Mouse (Mus musculus) R1 (cell line): ENCODE results near the gene Mad2l1bp.

Source experiments
- DNase-seq: peaks from one replicate; pipeline ENCODE4 v3.0.0-alpha.2; 2018; ENCODE audit warnings: low read depth, low spot score

Gene Mad2l1bp

GRCm38 (mm10) chr17:46152847-46153782, at the start of gene Mad2l1bp:
TSS of gene Mad2l1bp (minus strand) at chr17:46153553.
- DNase-seq = peak; percentile 97

DNA sequence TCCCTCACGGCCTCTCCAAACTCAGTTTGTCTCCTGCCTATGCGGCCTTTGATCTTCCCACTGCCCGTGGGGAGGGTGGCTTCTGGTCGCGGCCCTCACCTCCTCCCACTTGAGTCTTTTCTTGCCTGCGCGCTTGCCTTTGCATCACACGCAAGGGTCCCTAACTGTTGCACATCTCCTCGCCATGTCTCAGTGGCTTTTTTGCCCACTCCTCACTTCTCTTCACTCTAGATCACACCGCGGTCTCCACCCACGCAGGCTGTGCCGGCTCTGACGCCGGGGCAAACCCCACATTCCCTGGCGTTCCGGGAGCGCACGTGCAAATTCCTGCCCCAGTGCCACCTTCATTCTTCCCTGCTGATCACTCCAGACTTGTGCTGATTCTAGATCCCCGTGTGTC, 49.7 kb upstream of the Mad2l1bp start:
- peak; percentile 63 for DNase-seq

DNA sequence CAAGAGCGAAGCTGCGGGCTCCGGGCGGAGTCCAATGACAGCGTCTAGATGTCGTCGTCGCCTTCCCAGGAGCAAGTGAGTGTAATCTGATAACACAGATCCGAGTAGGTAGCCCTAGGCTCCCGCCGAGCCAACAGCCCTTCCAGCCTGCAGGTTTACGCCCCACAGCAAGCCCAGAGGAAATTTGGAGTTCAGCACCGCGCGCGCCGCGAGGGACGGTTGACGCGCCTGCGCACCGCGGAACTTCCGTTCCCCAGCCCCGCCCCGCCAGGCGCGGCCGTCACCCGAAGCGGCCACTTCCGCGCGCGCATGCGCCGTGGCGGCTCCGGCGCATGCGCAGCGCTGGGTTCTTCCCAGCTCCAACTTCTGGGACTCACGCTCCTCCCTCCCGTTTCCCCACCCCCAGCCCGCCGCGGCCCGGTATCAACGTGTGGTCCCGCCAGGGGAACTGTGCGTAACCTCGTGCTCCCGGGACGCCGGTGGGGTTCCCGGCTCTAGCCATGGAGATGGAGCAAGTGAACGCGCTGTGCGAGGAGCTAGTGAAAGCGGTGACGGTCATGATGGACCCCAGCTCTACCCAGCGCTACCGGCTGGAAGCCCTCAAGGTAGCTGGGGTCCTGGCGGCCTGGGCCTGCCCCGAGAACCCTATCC, 49.2 kb upstream of the Mad2l1bp start, which contains the start of the genes Polh and Xpo5:
TSS of gene Polh (minus strand) at position 225 of the 651 bp plus-strand sequence.
TSS of gene Xpo5 (plus strand) at position 362 of the 651 bp plus-strand sequence.
- DNase-seq = peak; percentile 95

- DNase-seq = no peak
Measured at GRCm38 (mm10) chr17:46201151-46201550, 47.8 kb upstream of the Mad2l1bp start.

DNA sequence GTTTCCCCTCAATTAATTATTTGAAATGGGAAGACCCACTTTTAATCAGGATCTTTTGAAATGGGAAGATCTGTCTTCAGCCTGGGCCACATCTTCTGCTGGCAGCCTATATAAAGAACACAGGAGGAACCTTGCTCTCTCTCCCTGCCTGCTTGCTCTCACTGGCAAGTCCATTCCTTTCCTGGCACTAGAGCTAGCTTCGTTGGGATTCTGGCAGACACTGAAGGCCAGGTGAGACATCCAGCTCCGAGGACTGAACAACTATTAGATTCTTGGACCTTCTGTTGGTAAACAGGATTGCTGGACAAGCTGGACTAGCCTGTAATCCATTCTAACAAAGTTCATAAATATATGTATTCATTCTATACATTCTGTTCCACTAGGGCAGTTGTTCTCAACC, 35.5 kb upstream of the Mad2l1bp start:
- DNase-seq = no peak

- no peak for DNase-seq
Measured at GRCm38 (mm10) chr17:46182273-46182672, 28.9 kb upstream of the Mad2l1bp start.

- DNase-seq = peak; percentile 61
Measured at GRCm38 (mm10) chr17:46170538-46170937, 17.2 kb upstream of the Mad2l1bp start.

DNA sequence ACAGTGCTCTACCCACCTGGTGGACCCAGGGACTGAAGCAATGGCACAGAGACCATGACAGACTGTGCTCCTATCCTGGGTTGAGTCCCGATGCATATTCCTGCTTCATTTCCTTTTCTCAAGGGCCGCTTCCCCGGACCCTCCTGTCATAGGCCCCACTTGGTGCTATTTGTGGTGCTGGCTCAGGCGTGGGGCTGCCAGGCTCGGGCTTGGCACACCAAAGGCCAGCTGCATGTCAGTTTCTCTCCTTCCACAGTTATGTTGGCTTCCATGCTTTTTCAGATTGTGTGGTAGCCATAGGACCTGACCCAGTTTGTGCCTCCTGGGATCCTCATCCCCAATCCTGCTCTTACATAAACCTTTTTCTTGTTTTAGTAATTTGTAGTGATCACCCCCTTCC, 15.4 kb upstream of the Mad2l1bp start:
- DNase-seq = no peak

- DNase-seq = no peak
Measured at GRCm38 (mm10) chr17:46168318-46168717, 15.0 kb upstream of the Mad2l1bp start.

DNA sequence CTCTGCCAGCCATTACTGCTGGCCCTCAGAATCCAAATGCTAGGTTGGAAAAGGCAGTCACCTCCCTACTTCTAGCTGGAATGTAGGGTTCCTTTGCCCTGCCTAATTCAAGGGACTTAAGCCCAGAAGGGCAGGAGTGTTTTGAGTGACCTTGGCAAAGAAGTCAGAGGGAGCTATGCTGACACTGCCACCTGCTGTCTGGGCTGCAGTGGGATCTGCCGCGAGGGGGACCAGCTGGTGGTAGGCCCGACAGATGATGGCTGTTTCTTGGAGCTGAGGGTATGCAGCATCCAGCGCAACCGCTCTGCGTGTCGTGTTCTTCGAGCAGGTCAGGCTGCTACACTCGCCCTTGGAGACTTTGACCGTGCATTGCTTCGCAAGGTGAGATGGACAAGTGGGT, 13.7 kb upstream of the Mad2l1bp start:
- DNase-seq = peak; percentile 39

DNA sequence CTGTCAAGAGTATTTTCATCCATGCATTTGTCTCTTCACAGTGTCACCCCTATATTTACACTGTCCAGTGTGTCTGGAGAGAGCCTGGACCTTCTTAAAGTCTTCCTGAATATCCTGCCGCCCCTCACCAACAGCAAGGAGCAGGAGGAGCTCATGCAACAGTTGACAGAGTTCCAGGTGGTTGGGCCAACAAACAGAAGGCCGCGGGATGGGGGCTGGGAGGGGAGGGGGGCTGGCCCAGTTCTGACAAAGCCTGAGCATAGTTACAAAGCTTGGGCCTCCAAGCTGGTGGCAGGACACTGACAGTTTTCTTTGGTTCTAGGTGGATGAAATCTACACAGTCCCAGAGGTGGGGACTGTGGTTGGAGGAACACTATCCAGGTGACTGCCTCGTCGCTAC, 12.9 kb upstream of the Mad2l1bp start:
- DNase-seq = no peak

- no peak for DNase-seq
Measured at GRCm38 (mm10) chr17:46165460-46165859, 12.1 kb upstream of the Mad2l1bp start.

- no peak for DNase-seq
Measured at GRCm38 (mm10) chr17:46164791-46165190, 11.4 kb upstream of the Mad2l1bp start.

DNA sequence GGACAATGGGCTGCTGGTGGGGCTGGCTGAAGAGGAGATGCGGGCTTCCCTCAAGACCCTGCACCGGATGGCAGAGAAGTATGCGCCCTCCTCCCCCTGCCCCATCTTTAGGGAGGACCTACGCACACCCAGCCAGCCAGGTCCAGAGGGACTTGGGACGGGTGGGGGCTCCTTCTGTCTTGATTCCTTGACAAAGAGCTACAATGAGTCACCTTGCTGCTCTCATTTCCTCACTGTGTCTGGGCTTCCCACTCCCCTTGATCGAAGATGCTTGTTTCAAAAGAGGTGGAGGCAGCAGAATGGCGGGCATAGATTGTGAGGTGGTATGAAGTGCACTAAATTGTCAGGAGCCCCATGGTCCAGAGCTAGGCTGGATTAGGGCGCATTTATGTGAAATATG, 10.9 kb upstream of the Mad2l1bp start:
- DNase-seq = no peak

- DNase-seq = no peak
Measured at GRCm38 (mm10) chr17:46162951-46163421, 9.6 kb upstream of the Mad2l1bp start.

- no peak for DNase-seq
Measured at GRCm38 (mm10) chr17:46162551-46162950, 9.2 kb upstream of the Mad2l1bp start.

GRCm38 (mm10) chr17:46161710-46162109, 8.4 kb upstream of the Mad2l1bp start:
- no peak for DNase-seq

DNA sequence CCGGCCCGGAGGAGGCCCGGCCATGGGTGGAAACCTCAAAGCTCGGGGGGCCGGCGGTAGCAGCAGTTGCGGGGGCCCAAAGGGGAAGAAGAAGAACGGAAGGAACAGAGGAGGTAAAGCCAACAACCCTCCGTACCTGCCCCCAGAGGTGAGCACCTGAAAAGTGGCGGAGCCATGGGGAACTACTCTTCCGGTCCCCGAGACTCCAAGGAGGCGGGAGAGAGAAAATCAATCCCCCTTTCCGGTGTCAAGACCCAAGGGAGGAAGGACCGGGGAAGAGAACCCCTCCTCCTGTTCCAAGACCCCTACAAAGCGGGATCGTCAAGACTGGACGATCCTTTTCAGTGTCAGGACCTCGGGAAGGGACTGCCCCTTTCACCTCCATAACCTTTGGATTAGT, 7.8 kb upstream of the Mad2l1bp start:
- DNase-seq = peak; percentile 72

GRCm38 (mm10) chr17:46160686-46161085, 7.3 kb upstream of the Mad2l1bp start, which contains the start of gene Gtpbp2:
TSS of gene Gtpbp2 (plus strand) at chr17:46161032.
- DNase-seq = peak; percentile 100

- DNase-seq = peak; percentile 95
Measured at GRCm38 (mm10) chr17:46160090-46160662, 6.8 kb upstream of the Mad2l1bp start.

- DNase-seq = no peak
Measured at GRCm38 (mm10) chr17:46159236-46159635, 5.9 kb upstream of the Mad2l1bp start.

DNA sequence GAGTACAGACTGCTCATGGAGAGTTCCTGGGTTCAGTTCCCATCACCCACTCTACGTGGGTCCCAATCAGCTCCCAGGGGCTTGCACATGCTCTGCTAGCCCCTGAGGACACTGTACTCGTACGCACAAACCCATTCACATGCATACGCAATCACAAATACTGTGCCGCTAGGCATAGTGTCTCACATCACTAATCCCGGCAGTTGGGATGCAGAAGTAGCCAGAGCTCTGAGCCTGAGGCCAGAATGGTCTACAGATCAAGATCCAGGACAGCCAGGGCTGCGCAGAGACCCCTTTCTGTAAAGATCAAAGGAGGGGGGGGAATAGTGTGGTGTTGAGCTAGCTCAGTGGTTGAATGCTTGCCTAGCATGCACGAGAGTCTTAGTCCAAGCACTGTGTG, 3.8 kb upstream of the Mad2l1bp start:
- DNase-seq = no peak
